Mouse (Mus musculus) heart, embryonic 10.5 days (tissue): Measurements from ENCODE around the gene Golga5. TPM values are rescaled to one million over a fixed set of nuclear protein-coding genes. Genes with fewer than 3 reads are reported as not detected.

ENCODE experiments used
- DNase-seq: peaks from one replicate; pipeline ENCODE4 v3.0.0-alpha.2; 2017; ENCODE audit warnings: low spot score
- H3K27ac ChIP-seq: fragments of 300-500 bp; sonication (generic); 2 replicates; pipeline ENCODE4 v1.5.1; 2016; ENCODE audit warnings: mild to moderate bottlenecking
- H3K27me3 ChIP-seq: fragments of 300-500 bp; sonication (generic); 2 replicates; pipeline ENCODE4 v1.6.1; 2016; ENCODE audit warnings: mild to moderate bottlenecking; ENCODE audit not compliant: poor library complexity, insufficient read depth, severe bottlenecking
- H3K36me3 ChIP-seq: fragments of 300-500 bp; sonication (generic); 2 replicates; pipeline ENCODE4 v1.6.1; 2016; ENCODE audit warnings: mild to moderate bottlenecking, moderate library complexity
- H3K4me1 ChIP-seq: fragments of 300-500 bp; sonication (generic); 2 replicates; pipeline ENCODE4 v1.6.1; 2016; ENCODE audit warnings: mild to moderate bottlenecking
- H3K4me3 ChIP-seq: fragments of 300-500 bp; sonication (generic); 2 replicates; pipeline ENCODE4 v1.5.1; 2016; ENCODE audit warnings: mild to moderate bottlenecking, moderate library complexity
- H3K9me3 ChIP-seq: fragments of 300-500 bp; sonication (generic); 2 replicates; pipeline ENCODE4 v1.6.1; 2016; ENCODE audit warnings: mild to moderate bottlenecking, moderate library complexity
- WGBS: fragments of 180-500 bp; shearing (Covaris S2); methylation state at CpG from one replicate; pipeline ENCODE4 v1.1.7; 2016; 5-methylcytosine and 5-hydroxymethylcytosine counted together
- polyA plus RNA-seq: library from polyadenylated mRNA; unstranded; fragments of >200 nt; fragmentation: Nextera tagmentation; extraction: Ambion mirVana; gene quantifications from 2 replicates; pipeline ENCODE4 v1.2.1, GENCODE M21; 2016

Golga5 gene
- polyA plus RNA-seq, 1 experiment from 2014 or later = 26.1 TPM

- Histone ChIP-seq H3K4me3 (no peak overlapping the region), H3K9me3 (no peaks in the 10 kb centered on the region), H3K36me3 (peaks cover 2% of the 10 kb centered on the region; the same call in 1 of the 2 replicates), H3K4me1 (peaks cover 34% of the 10 kb centered on the region), H3K27me3 (no peaks in the 10 kb centered on the region), H3K27ac (no peak overlapping the region)
- no peak for DNase-seq
- 80% methylated on average over 4 of the region's 4 CpGs for WGBS
These were observed 34.8 kb upstream of the Golga5 start for GRCm38 (mm10) chr12:102434107-102434506.

GRCm38 (mm10) chr12:102436939-102437526 is 31.9 kb upstream of the Golga5 start:
- no peak for DNase-seq
- Histone ChIP-seq H3K4me3 (0 out of 2 replicates have a peak overlapping the region, but pooled peaks have one; percentile 2), H3K27ac (no peak overlapping the region), H3K9me3 (no peaks in the 10 kb centered on the region), H3K4me1 (peaks cover 39% of the 10 kb centered on the region), H3K27me3 (no peaks in the 10 kb centered on the region), H3K36me3 (no peaks in the 10 kb centered on the region)
- WGBS = 70% methylated on average over 10 of the region's 10 CpGs

- peak; percentile 83 for DNase-seq
- no peaks in the 10 kb centered on the region for H3K27me3 ChIP-seq
- 43% methylated on average over 5 of the region's 5 CpGs for WGBS
- no peaks in the 10 kb centered on the region for H3K36me3 ChIP-seq
- H3K27ac ChIP-seq = peak overlapping the region; percentile 88
- H3K4me1 ChIP-seq = peaks cover 30% of the 10 kb centered on the region
- no peaks in the 10 kb centered on the region for H3K9me3 ChIP-seq
- H3K4me3 ChIP-seq = peak overlapping the region; percentile 76
These were observed 31.0 kb upstream of the Golga5 start for GRCm38 (mm10) chr12:102437952-102438351.

- DNase-seq = no peak
- WGBS = 5% methylated on average over 20 of the region's 20 CpGs
- Histone ChIP-seq H3K9me3 (no peaks in the 10 kb centered on the region), H3K27ac (peak overlapping the region; percentile 88), H3K36me3 (no peaks in the 10 kb centered on the region), H3K4me1 (peaks cover 28% of the 10 kb centered on the region), H3K27me3 (no peaks in the 10 kb centered on the region), H3K4me3 (peak overlapping the region; percentile 76)
These were observed 29.8 kb upstream of the Golga5 start for GRCm38 (mm10) chr12:102438983-102439631.

GRCm38 (mm10) chr12:102439632-102440023 is 29.3 kb upstream of the Golga5 start, which contains the start of gene Lgmn:
Gene Lgmn, minus strand, starts transcription at chr12:102439813.
- peak; percentile 99 for DNase-seq
- Histone ChIP-seq H3K9me3 (no peaks in the 10 kb centered on the region), H3K36me3 (no peaks in the 10 kb centered on the region), H3K27ac (peak within 1 kb of the TSS; percentile 88), H3K4me3 (peak within 1 kb of the TSS; percentile 76), H3K4me1 (peaks cover 28% of the 10 kb centered on the region), H3K27me3 (no peaks in the 10 kb centered on the region)
- WGBS = under 1% methylated on average over 28 of the region's 28 CpGs

GRCm38 (mm10) chr12:102440551-102440950 is 28.4 kb upstream of the Golga5 start:
- no peak overlapping the region for H3K4me3 ChIP-seq
- WGBS = 60% methylated on average over 7 of the region's 7 CpGs
- no peak overlapping the region for H3K27ac ChIP-seq
- H3K4me1 ChIP-seq = peaks cover 28% of the 10 kb centered on the region
- H3K36me3 ChIP-seq = no peaks in the 10 kb centered on the region
- no peak for DNase-seq
- no peaks in the 10 kb centered on the region for H3K27me3 ChIP-seq
- no peaks in the 10 kb centered on the region for H3K9me3 ChIP-seq

GRCm38 (mm10) chr12:102441141-102441540 is 27.8 kb upstream of the Golga5 start:
- no peaks in the 10 kb centered on the region for H3K9me3 ChIP-seq
- no peak overlapping the region for H3K4me3 ChIP-seq
- peaks cover 28% of the 10 kb centered on the region for H3K4me1 ChIP-seq
- H3K27me3 ChIP-seq = no peaks in the 10 kb centered on the region
- H3K36me3 ChIP-seq = no peaks in the 10 kb centered on the region
- DNase-seq = no peak
- H3K27ac ChIP-seq = no peak overlapping the region
- 75% methylated on average over 6 of the region's 6 CpGs for WGBS

GRCm38 (mm10) chr12:102442639-102443038 is 26.3 kb upstream of the Golga5 start:
- DNase-seq = no peak
- H3K4me1 ChIP-seq = peaks cover 21% of the 10 kb centered on the region
- H3K4me3 ChIP-seq = no peak overlapping the region
- no peaks in the 10 kb centered on the region for H3K36me3 ChIP-seq
- no peaks in the 10 kb centered on the region for H3K9me3 ChIP-seq
- WGBS = 82% methylated on average over 15 of the region's 15 CpGs
- no peak overlapping the region for H3K27ac ChIP-seq
- H3K27me3 ChIP-seq = no peaks in the 10 kb centered on the region

GRCm38 (mm10) chr12:102443676-102444075 is 25.3 kb upstream of the Golga5 start:
- H3K27ac ChIP-seq = no peak overlapping the region
- H3K9me3 ChIP-seq = no peaks in the 10 kb centered on the region
- H3K27me3 ChIP-seq = no peaks in the 10 kb centered on the region
- DNase-seq = no peak
- H3K4me3 ChIP-seq = no peak overlapping the region
- peaks cover 12% of the 10 kb centered on the region; the same call in 1 of the 2 replicates for H3K4me1 ChIP-seq
- H3K36me3 ChIP-seq = no peaks in the 10 kb centered on the region
- 85% methylated on average over 5 of the region's 5 CpGs for whole genome bisulfite sequencing

GRCm38 (mm10) chr12:102445436-102445835 is 23.5 kb upstream of the Golga5 start:
- 70% methylated on average over 4 of the region's 4 CpGs for WGBS
- Histone ChIP-seq H3K4me1 (0 out of 2 replicates have a peak, but pooled peaks cover 3% of the 10 kb centered on the region), H3K27ac (no peak overlapping the region), H3K36me3 (no peaks in the 10 kb centered on the region), H3K27me3 (no peaks in the 10 kb centered on the region), H3K4me3 (no peak overlapping the region), H3K9me3 (no peaks in the 10 kb centered on the region)
- DNase-seq = no peak

- peak overlapping the region; percentile 44 for H3K27ac ChIP-seq
- WGBS = 54% methylated on average over 10 of the region's 10 CpGs
- no peaks in the 10 kb centered on the region for H3K9me3 ChIP-seq
These were observed 18.5 kb upstream of the Golga5 start for GRCm38 (mm10) chr12:102450437-102450836.

GRCm38 (mm10) chr12:102451126-102451851 is 17.6 kb upstream of the Golga5 start:
- 73% methylated on average over 8 of the region's 8 CpGs for WGBS
- Histone ChIP-seq H3K4me3 (no peak overlapping the region), H3K36me3 (no peaks in the 10 kb centered on the region), H3K4me1 (no peaks in the 10 kb centered on the region; the same call in 1 of the 2 replicates), H3K27ac (no peak overlapping the region), H3K9me3 (no peaks in the 10 kb centered on the region), H3K27me3 (no peaks in the 10 kb centered on the region)
- no peak for DNase-seq

More at GRCm38 (mm10) chr12:102450437-102450836, 18.5 kb upstream of the Golga5 start:
- DNase-seq = no peak
- H3K4me3 ChIP-seq = no peak overlapping the region
- H3K36me3 ChIP-seq = no peaks in the 10 kb centered on the region
- no peaks in the 10 kb centered on the region for H3K27me3 ChIP-seq
- H3K4me1 ChIP-seq = no peaks in the 10 kb centered on the region; the same call in 1 of the 2 replicates

- WGBS = 79% methylated on average over 6 of the region's 6 CpGs
- Histone ChIP-seq H3K4me3 (no peak overlapping the region), H3K9me3 (no peaks in the 10 kb centered on the region), H3K27me3 (no peaks in the 10 kb centered on the region), H3K4me1 (no peaks in the 10 kb centered on the region; the same call in 1 of the 2 replicates), H3K36me3 (no peaks in the 10 kb centered on the region), H3K27ac (no peak overlapping the region)
- DNase-seq = no peak
These were observed 15.4 kb upstream of the Golga5 start for GRCm38 (mm10) chr12:102453581-102453980.
